Mouse (Mus musculus): ENCODE data around the gene Kirrel2. TPM values are rescaled to one million over a fixed set of nuclear protein-coding genes. Genes with fewer than 3 reads are reported as not detected.
"Not testable (repeated sequence)": the region's sequence is repeated elsewhere in the genome, so short reads cannot be mapped to it uniquely, and the experiment has no call there.

Gene Kirrel2
- polyA plus RNA-seq (2014; fragmentation: Nextera tagmentation; extraction: Ambion mirVana), result not detected in 2 replicates

DNA sequence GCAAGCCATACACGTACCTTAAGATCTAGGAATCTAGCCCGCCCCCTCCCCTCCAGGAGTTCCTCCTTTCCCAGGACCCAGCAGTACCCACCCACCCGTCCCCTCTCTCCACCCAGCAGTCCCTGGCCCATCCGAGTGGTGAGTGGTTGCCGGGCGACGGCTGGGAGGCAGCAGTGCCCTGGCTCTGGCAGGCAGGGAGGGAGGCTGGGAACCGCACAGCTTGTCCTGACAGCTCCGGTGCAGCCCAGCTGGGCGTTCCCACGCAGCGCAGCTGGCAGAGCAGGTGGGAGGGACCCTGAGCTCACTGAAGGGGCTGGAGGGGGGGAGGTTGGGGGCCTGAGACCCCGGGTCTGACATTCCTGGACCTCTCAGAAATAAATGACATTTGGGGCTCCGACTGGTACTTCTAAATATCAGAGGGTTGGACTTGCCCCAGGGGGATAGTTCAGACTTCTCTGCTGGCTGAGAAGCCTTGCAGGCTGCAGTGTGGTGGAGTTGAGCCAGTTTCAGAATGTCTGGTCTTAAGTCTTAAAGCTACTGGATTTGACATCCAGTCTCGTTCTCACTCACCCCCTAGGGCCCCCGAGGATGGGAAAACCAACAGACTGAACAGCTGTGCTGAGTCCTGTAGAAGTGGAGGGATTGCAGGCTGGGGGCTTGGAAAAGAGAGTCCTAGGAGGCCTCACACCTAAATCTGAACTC, at the start of gene Kirrel2, which contains the start of gene Nphs1:
Kirrel2 (minus strand) TSS at position 62 of the 702 bp plus-strand sequence.
Nphs1 (plus strand) TSS at position 687 of the 702 bp plus-strand sequence.
- TF ChIP-seq CTCF (IDR thresholded peaks at IDR 0.05; ENCODE audit: low read depth), result no peak
- 0 out of 2 replicates have a peak within 1 kb of the TSS, but pooled peaks have one; percentile 2 for H3K4me3 ChIP-seq (ENCODE audit: low read depth, low read length)
- peaks cover 91% of the 10 kb centered on the region for H3K27me3 ChIP-seq (ENCODE audit: insufficient read depth, low read length)
- no peak within 1 kb of the TSS for H3K27ac ChIP-seq (ENCODE audit: low read depth)
- WGBS, result 2% methylated on average over 16 of the region's 16 CpGs
- peak; percentile 5 for DNase-seq
- ATAC-seq (ENCODE audit: insufficient read depth), result peak; percentile 21; the same call in 1 of the 2 replicates
- no peaks in the 10 kb centered on the region for H3K4me1 ChIP-seq (ENCODE audit: insufficient read depth)
- H3K9ac ChIP-seq, result no peak within 1 kb of the TSS
- H3K36me3 ChIP-seq (ENCODE audit: insufficient read depth), result no peaks in the 10 kb centered on the region
- H3K4me2 ChIP-seq, result peak within 1 kb of the TSS; percentile 11; the same call in 1 of the 2 replicates
- H3K9me3 ChIP-seq (ENCODE audit: low read depth, low read length), result no peaks in the 10 kb centered on the region

DNA sequence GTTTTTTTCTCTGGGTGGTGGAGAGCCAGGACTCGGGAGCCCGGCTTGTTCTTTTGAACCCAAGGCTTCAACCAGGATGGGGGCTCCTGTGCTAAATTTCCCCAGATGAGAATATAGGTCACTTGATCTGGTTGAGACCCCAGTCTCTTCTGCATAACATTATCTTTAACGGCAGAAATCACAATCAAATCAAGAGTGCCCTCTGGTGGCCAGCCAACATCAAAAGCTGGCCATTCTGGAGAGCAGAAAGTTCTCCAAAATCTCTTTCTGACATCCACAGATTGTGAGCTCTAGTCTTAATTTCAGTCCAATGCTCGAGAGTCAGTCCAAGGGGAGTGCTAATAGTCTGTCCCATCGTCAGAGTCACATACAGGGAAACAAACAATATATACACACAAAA, 43.7 kb upstream of the Kirrel2 start:
- not testable (repeated sequence) for H3K4me3 ChIP-seq (ENCODE audit: low read depth, low read length); ATAC-seq (ENCODE audit: insufficient read depth); H3K4me2 ChIP-seq; H3K27ac ChIP-seq (ENCODE audit: low read depth); H3K36me3 ChIP-seq (ENCODE audit: insufficient read depth); H3K9ac ChIP-seq; H3K27me3 ChIP-seq (ENCODE audit: insufficient read depth, low read length); H3K4me1 ChIP-seq (ENCODE audit: insufficient read depth); H3K9me3 ChIP-seq (ENCODE audit: low read depth, low read length)
- peak; percentile 36 for DNase-seq
- TF ChIP-seq CTCF (IDR thresholded peaks at IDR 0.05; ENCODE audit: low read depth), result peak; percentile 49
- 75% methylated on average over 5 of the region's 5 CpGs for WGBS

DNA sequence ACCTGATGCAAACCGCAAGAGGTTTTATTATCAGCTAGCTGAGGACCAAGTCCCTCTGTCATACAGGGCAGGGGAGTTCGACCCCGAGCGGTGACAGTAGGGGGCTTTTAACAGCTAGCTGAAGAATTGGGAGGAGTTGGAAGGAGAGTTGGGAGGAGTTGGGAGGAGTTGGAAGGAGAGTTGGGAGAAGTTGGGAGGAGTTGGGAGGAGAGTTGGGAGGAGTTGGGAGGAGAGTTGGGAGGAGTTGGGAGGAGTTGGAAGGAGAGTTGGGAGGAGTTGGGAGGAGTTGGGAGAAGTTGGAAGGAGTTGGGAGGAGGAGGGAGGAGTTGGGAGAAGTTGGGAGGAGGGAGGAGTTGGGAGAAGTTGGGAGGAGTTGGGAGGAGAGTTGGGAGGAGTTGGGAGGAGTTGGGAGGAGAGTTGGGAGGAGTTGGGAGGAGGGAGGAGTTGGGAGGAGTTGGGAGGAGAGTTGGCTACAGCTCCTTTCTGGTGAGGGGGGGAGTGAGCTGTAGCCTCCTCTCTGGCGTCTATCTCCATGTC, 38.1 kb upstream of the Kirrel2 start:
- H3K4me2 ChIP-seq; H3K4me1 ChIP-seq (ENCODE audit: insufficient read depth); H3K27me3 ChIP-seq (ENCODE audit: insufficient read depth, low read length); H3K9me3 ChIP-seq (ENCODE audit: low read depth, low read length); H3K27ac ChIP-seq (ENCODE audit: low read depth); ATAC-seq (ENCODE audit: insufficient read depth); H3K9ac ChIP-seq; H3K4me3 ChIP-seq (ENCODE audit: low read depth, low read length); H3K36me3 ChIP-seq (ENCODE audit: insufficient read depth): not testable (repeated sequence)
- peak; percentile 6 for DNase-seq
- 48% methylated on average over 5 of the region's 5 CpGs for WGBS

DNA sequence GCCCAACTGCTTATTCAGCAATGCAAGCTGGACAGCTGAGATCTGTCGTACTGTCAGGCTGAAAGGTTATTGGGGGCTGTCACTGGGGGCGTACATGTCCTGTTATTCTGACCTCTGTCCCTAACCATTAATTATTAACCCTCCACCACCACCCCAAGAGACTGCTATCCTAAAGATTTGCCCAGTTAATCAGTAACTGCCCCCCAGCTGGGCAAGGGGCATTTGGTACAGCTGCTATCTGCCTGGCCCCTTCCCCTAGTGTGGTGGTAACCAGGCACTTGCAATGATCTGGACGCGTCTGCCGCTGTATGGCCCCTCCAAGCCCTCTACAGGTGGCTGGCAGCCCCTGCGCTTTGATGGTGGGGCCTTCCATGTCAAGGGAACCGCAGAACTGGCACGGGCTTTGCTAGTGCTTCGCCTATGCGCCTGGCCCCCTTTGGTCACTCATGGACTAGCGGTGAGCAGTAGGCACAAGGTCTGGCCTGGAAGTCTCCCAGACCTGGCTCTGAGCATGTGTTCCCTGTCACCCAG, 36.0 kb upstream of the Kirrel2 start, which contains the start of gene Prodh2:
Prodh2 (plus strand) TSS at position 222 of the 531 bp plus-strand sequence.
- Histone ChIP-seq H3K9me3 (ENCODE audit: low read depth, low read length) (no peaks in the 10 kb centered on the region), H3K4me3 (ENCODE audit: low read depth, low read length) (no peak within 1 kb of the TSS), H3K36me3 (ENCODE audit: insufficient read depth) (no peaks in the 10 kb centered on the region), H3K27ac (ENCODE audit: low read depth) (no peak within 1 kb of the TSS), H3K4me1 (ENCODE audit: insufficient read depth) (no peaks in the 10 kb centered on the region), H3K9ac (no peak within 1 kb of the TSS; the same call in 1 of the 2 replicates), H3K4me2 (no peak within 1 kb of the TSS), H3K27me3 (ENCODE audit: insufficient read depth, low read length) (no peaks in the 10 kb centered on the region)
- no peak; the same call in 1 of the 2 replicates for TF ChIP-seq CTCF (IDR thresholded peaks at IDR 0.05; ENCODE audit: low read depth)
- 52% methylated on average over 11 of the region's 11 CpGs for WGBS
- no peak for ATAC-seq (ENCODE audit: insufficient read depth)
- no peak for DNase-seq

DNA sequence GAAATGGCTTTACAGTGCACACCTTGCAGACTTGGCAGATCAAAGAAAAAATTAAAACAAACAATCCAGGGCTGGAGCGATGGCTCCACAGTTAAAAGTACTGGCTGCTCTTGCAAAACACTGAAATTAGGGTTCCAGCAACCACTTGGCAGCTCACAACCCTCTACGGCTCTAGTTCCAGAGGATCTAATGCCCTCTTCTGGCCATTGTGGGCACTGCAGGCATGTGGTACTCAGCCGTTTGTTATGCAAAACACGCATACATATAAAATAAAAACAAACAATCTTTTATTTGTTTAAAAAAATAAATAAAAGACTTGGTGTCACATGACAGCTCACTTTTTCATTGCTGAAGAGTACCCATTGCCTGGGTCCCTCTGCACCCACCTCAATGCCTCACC, 35.3 kb upstream of the Kirrel2 start:
- 12% methylated on average over 4 of the region's 4 CpGs for WGBS
- DNase-seq (peak; percentile 90), ATAC-seq (ENCODE audit: insufficient read depth) (no peak)
- H3K4me1 ChIP-seq (ENCODE audit: insufficient read depth), result no peaks in the 10 kb centered on the region
- no peak overlapping the region for H3K4me2 ChIP-seq
- H3K9ac ChIP-seq, result no peak overlapping the region
- TF ChIP-seq CTCF (IDR thresholded peaks at IDR 0.05; ENCODE audit: low read depth), result peak; percentile 87
- no peaks in the 10 kb centered on the region for H3K36me3 ChIP-seq (ENCODE audit: insufficient read depth)
- no peaks in the 10 kb centered on the region for H3K9me3 ChIP-seq (ENCODE audit: low read depth, low read length)
- no peak overlapping the region for H3K27ac ChIP-seq (ENCODE audit: low read depth)
- no peaks in the 10 kb centered on the region for H3K27me3 ChIP-seq (ENCODE audit: insufficient read depth, low read length)
- H3K4me3 ChIP-seq (ENCODE audit: low read depth, low read length), result no peak overlapping the region

DNA sequence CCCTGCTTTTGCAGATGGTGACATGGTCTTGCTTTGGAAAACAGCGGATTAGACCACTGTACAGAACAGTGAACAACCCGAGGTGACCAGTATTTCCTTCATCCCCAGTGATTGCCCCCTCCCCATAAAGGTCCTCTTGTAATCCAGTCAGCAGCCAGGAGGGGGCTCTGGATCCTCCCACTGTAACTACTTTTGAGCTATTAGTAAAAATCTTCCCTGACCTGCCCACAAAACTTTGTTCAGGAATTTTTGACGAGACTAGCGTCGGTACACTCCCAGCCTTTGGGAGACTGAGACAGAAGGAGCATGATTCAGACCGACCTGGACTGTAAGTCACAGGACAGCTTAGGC, 33.4 kb upstream of the Kirrel2 start:
- Histone ChIP-seq H3K27ac (ENCODE audit: low read depth) (no peak overlapping the region), H3K36me3 (ENCODE audit: insufficient read depth) (no peaks in the 10 kb centered on the region), H3K9ac (no peak overlapping the region), H3K27me3 (ENCODE audit: insufficient read depth, low read length) (no peaks in the 10 kb centered on the region), H3K4me2 (no peak overlapping the region), H3K4me3 (ENCODE audit: low read depth, low read length) (no peak overlapping the region), H3K4me1 (ENCODE audit: insufficient read depth) (no peaks in the 10 kb centered on the region), H3K9me3 (ENCODE audit: low read depth, low read length) (no peaks in the 10 kb centered on the region)
- peak; percentile 5 for DNase-seq
- WGBS, result 19% methylated on average over 6 of the region's 6 CpGs
- 0 out of 2 replicates have a peak, but pooled peaks have one; percentile 15 for TF ChIP-seq CTCF (IDR thresholded peaks at IDR 0.05; ENCODE audit: low read depth)
- no peak for ATAC-seq (ENCODE audit: insufficient read depth)

DNA sequence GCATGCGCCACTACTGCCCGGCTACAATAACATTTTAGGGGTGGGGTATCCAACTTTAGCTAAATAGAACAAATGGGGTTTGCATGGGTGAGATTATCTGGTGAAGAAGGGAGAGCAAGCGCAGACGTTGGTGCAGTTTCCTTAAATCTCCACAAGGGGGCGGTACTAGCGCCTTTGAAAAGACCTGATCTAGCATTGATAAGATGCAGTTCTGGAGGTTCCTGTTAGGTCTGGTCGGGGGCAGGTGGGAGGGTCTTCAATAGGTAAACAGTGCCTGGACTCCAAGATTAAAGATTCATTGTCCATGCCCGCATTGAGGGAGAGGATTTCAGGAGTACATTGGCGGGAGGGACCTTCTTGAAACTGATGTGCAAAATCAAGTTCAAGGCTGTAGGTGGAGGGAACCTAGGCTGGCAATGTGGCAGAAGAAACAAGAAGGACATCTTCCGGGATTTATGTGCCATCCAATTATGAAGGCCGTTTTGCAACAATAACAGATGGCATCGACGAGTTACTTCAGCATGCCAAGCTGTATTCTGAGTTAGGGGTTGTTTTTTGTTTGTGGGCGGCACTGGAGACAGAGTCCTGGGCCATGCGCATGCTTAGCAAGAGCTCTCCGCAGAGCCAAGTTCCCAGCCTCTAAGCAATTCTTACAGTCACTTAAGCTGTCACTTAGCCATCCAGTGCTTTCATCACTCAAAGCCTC, 32.9 kb upstream of the Kirrel2 start:
- Histone ChIP-seq H3K27ac (ENCODE audit: low read depth) (no peak overlapping the region), H3K4me3 (ENCODE audit: low read depth, low read length) (no peak overlapping the region), H3K9me3 (ENCODE audit: low read depth, low read length) (no peaks in the 10 kb centered on the region), H3K4me1 (ENCODE audit: insufficient read depth) (no peaks in the 10 kb centered on the region), H3K4me2 (no peak overlapping the region), H3K36me3 (ENCODE audit: insufficient read depth) (no peaks in the 10 kb centered on the region), H3K9ac (no peak overlapping the region), H3K27me3 (ENCODE audit: insufficient read depth, low read length) (no peaks in the 10 kb centered on the region)
- TF ChIP-seq CTCF (IDR thresholded peaks at IDR 0.05; ENCODE audit: low read depth), result peak; percentile 74
- DNase-seq, result peak; percentile 74
- WGBS, result 30% methylated on average over 16 of the region's 16 CpGs
- ATAC-seq (ENCODE audit: insufficient read depth), result no peak
